18 mouse cellular contexts compared by ENCODE assay signal in genomic region chrX:150594176-150594575, GRCm38 (mm10). TPM values are rescaled to one million over a fixed set of nuclear protein-coding genes. Genes with fewer than 3 reads are reported as not detected.
DNase-seq lines count a peak whose midpoint lies in the region; ATAC-seq and TF ChIP-seq lines count a peak whose summit lies in the region.
"Had no signal": no experiment of that assay in that cellular context is flagged by ENCODE, and none has a peak within 500 bp of the region (broad histone marks: within the 10 kb centered on the region; RNA-seq: fewer than 3 reads in every experiment).

No protein-coding gene starts in this region.

- H3K4me2 ChIP-seq in intestine, embryonic 16.5 days (ENCODE audit: low read depth, low read length): no peak overlapping the region
- no peak overlapping the region for H3K4me2 ChIP-seq in intestine, embryonic 15.5 days (replicated peaks)
- no peak overlapping the region for H3K4me2 ChIP-seq in liver, embryonic 13.5 days
- peak overlapping the region; percentile 57 for H3K4me2 ChIP-seq in liver, postnatal 0 days (ENCODE audit: low read depth, low read length)
- H3K4me2 ChIP-seq: embryonic facial prominence, embryonic 13.5 days; forebrain, embryonic 13.5 days; hindbrain, embryonic 14.5 days had no signal

- no peaks in the 10 kb centered on the region for H3K27me3 ChIP-seq in intestine, embryonic 16.5 days (replicated peaks; ENCODE audit: control insufficient read depth, insufficient read depth, low read length)
- no peaks in the 10 kb centered on the region for H3K27me3 ChIP-seq in intestine, embryonic 15.5 days (replicated peaks)
- H3K27me3 ChIP-seq in liver, embryonic 13.5 days: no peaks in the 10 kb centered on the region
- H3K27me3 ChIP-seq in liver, postnatal 0 days (ENCODE audit: insufficient read depth, low read length): no peaks in the 10 kb centered on the region
- H3K27me3 ChIP-seq: forebrain, embryonic 13.5 days had no signal

- no peaks in the 10 kb centered on the region for H3K9me3 ChIP-seq in intestine, embryonic 16.5 days (ENCODE audit: control insufficient read depth, low read length)
- no peaks in the 10 kb centered on the region for H3K9me3 ChIP-seq in intestine, embryonic 15.5 days
- H3K9me3 ChIP-seq in liver, embryonic 13.5 days (replicated peaks): no peaks in the 10 kb centered on the region
- H3K9me3 ChIP-seq in liver, postnatal 0 days (ENCODE audit: low read length): no peaks in the 10 kb centered on the region
- H3K9me3 ChIP-seq: embryonic facial prominence, embryonic 13.5 days; forebrain, embryonic 13.5 days; hindbrain, embryonic 10.5 days had no signal

- ATAC-seq in intestine, embryonic 16.5 days: 0 out of 2 replicates have a peak, but pooled peaks have one; percentile 36
- no peak for ATAC-seq in intestine, embryonic 15.5 days
- ATAC-seq in liver, embryonic 13.5 days (ENCODE audit: low read depth): peak; percentile 64
- ATAC-seq in liver, postnatal 0 days: peak; percentile 72
- ATAC-seq: CD4-positive, CD25-positive, alpha-beta regulatory T cell, adult 4 months; forebrain, embryonic 13.5 days; forebrain, postnatal 0 days had no signal

- no peak for TF ChIP-seq CTCF in gastrocnemius, adult 2 months (IDR thresholded peaks at IDR 0.05)
- TF ChIP-seq CTCF in liver, postnatal 0 days (IDR thresholded peaks at IDR 0.05; ENCODE audit: low read depth): no peak

- intact Hi-C loops in gastrocnemius, adult 2 months (cut with DNase I): loop anchor here (10.0 kb wide), 1 partner anchor 361 kb away; no protein-coding TSS in a partner anchor

- H3K4me3 ChIP-seq in gastrocnemius, adult 2 months: peak overlapping the region; percentile 60
- no peak overlapping the region for H3K4me3 ChIP-seq in intestine, embryonic 16.5 days (ENCODE audit: low read length)
- H3K4me3 ChIP-seq in intestine, embryonic 15.5 days (replicated peaks): no peak overlapping the region
- H3K4me3 ChIP-seq in liver, embryonic 13.5 days (replicated peaks): no peak overlapping the region
- H3K4me3 ChIP-seq in liver, postnatal 0 days (ENCODE audit: low read depth, low read length): peak overlapping the region; percentile 29
- H3K4me3 ChIP-seq: embryonic facial prominence, embryonic 13.5 days; forebrain, embryonic 13.5 days; hindbrain, embryonic 10.5 days had no signal

- H3K4me1 ChIP-seq in intestine, embryonic 16.5 days (ENCODE audit: control insufficient read depth, insufficient read depth, low read length): no peaks in the 10 kb centered on the region
- no peaks in the 10 kb centered on the region for H3K4me1 ChIP-seq in intestine, embryonic 15.5 days (replicated peaks)
- peaks cover 29% of the 10 kb centered on the region for H3K4me1 ChIP-seq in liver, embryonic 13.5 days (replicated peaks)
- H3K4me1 ChIP-seq in liver, postnatal 0 days (ENCODE audit: insufficient read depth): no peaks in the 10 kb centered on the region
- H3K4me1 ChIP-seq: embryonic facial prominence, embryonic 13.5 days; forebrain, embryonic 13.5 days; hindbrain, embryonic 10.5 days had no signal

- peak overlapping the region; percentile 84 for H3K27ac ChIP-seq in gastrocnemius, adult 2 months
- no peak overlapping the region for H3K27ac ChIP-seq in intestine, embryonic 16.5 days (ENCODE audit: low read length)
- no peak overlapping the region for H3K27ac ChIP-seq in intestine, embryonic 15.5 days
- H3K27ac ChIP-seq in liver, embryonic 13.5 days: peak overlapping the region; percentile 75
- H3K27ac ChIP-seq in liver, postnatal 0 days (ENCODE audit: low read depth): peak overlapping the region; percentile 90
- H3K27ac ChIP-seq: embryonic facial prominence, embryonic 13.5 days; forebrain, embryonic 13.5 days; hindbrain, embryonic 10.5 days; hindbrain, embryonic 14.5 days had no signal

- WGBS in intestine, embryonic 16.5 days: 93% methylated on average over 3 of the region's 3 CpGs
- WGBS in intestine, embryonic 15.5 days: 91% methylated on average over 3 of the region's 3 CpGs
- WGBS in liver, embryonic 13.5 days (ENCODE audit: insufficient replicate concordance): 47% methylated on average over 3 of the region's 3 CpGs
- WGBS in liver, postnatal 0 days (ENCODE audit: insufficient replicate concordance): 59% methylated on average over 3 of the region's 3 CpGs

- no peak overlapping the region for H3K9ac ChIP-seq in intestine, embryonic 16.5 days (ENCODE audit: low read depth, low read length)
- no peak overlapping the region for H3K9ac ChIP-seq in intestine, embryonic 15.5 days
- H3K9ac ChIP-seq in liver, embryonic 13.5 days: 0 out of 2 replicates have a peak overlapping the region, but pooled peaks have one; percentile 17
- 0 out of 2 replicates have a peak overlapping the region, but pooled peaks have one; percentile 46 for H3K9ac ChIP-seq in liver, postnatal 0 days (replicated peaks)
- H3K9ac ChIP-seq: embryonic facial prominence, embryonic 13.5 days; forebrain, embryonic 13.5 days; forebrain, postnatal 0 days; hindbrain, embryonic 14.5 days had no signal

- DNase-seq in gastrocnemius, adult 2 months: no peak
- DNase-seq in gastrocnemius, adult 8-10 months (ENCODE audit: low spot score in 2 of 2): no peak
- DNase-seq in liver, embryonic 13.5 days: no peak
- no peak for DNase-seq in liver, postnatal 0 days
- DNase-seq in spleen, postnatal 4 days (ENCODE audit: low spot score in 2 of 2): no peak
- no peak for DNase-seq in right cerebral cortex, adult 2 months (ENCODE audit: low spot score in 2 of 2)
- DNase-seq: B cell, adult 2 months; cerebellum, adult 11-12 months; cerebellum, adult 9-10 months; cerebellum, postnatal 25 days; forebrain, postnatal 0 days had no signal

- H3K36me3 ChIP-seq in intestine, embryonic 16.5 days (ENCODE audit: control insufficient read depth, insufficient read depth, low read length): no peaks in the 10 kb centered on the region
- no peaks in the 10 kb centered on the region for H3K36me3 ChIP-seq in intestine, embryonic 15.5 days
- no peaks in the 10 kb centered on the region for H3K36me3 ChIP-seq in liver, embryonic 13.5 days
- no peaks in the 10 kb centered on the region for H3K36me3 ChIP-seq in liver, postnatal 0 days (replicated peaks; ENCODE audit: insufficient read depth, low read length)
- H3K36me3 ChIP-seq: embryonic facial prominence, embryonic 13.5 days; hindbrain, embryonic 10.5 days had no signal

- no peak for TF ChIP-seq EP300 in liver, postnatal 0 days (IDR thresholded peaks at IDR 0.05; ENCODE audit: low read depth)

RNA-seq across cellular contexts. Expression of gene Apex2, which starts 4.5 kb away (rescaled TPM):
- total RNA-seq in gastrocnemius, adult 2 months (2021): 10 to 100 TPM in 1 of 2 experiments, 1 to 10 TPM in 1; 5.6 to 13.7 TPM
- 1 to 10 TPM; 3.5 to 7.2 (median 5.5) TPM for total RNA-seq in gastrocnemius, adult 8-10 months (2022)
- polyA plus RNA-seq in intestine, embryonic 16.5 days (2015; fragmentation: Nextera tagmentation; extraction: Ambion mirVana): 13.9 and 14.8 TPM in 2 replicates
- 14.7 and 15.6 TPM in 2 replicates for polyA plus RNA-seq in intestine, embryonic 15.5 days (2015; fragmentation: Nextera tagmentation; extraction: Ambion mirVana)
- polyA plus RNA-seq in liver, embryonic 13.5 days (2015; fragmentation: Nextera tagmentation; extraction: Ambion mirVana): 12.7 and 13.1 TPM in 2 replicates
- polyA plus RNA-seq in liver, postnatal 0 days (2015; fragmentation: Nextera tagmentation; extraction: Ambion mirVana): 6.1 and 6.7 TPM in 2 replicates

RNA-seq across cellular contexts. Expression of gene Pfkfb1, which starts 6.1 kb away (rescaled TPM):
- 10 to 100 TPM; 25.4 to 82.6 TPM for total RNA-seq in gastrocnemius, adult 2 months (2021)
- total RNA-seq in gastrocnemius, adult 8-10 months (2022): 10 to 100 TPM; 24.1 to 54.8 (median 32.2) TPM
- polyA plus RNA-seq in intestine, embryonic 16.5 days (2015; fragmentation: Nextera tagmentation; extraction: Ambion mirVana): 6.0 and 7.3 TPM in 2 replicates
- 7.0 and 7.7 TPM in 2 replicates for polyA plus RNA-seq in intestine, embryonic 15.5 days (2015; fragmentation: Nextera tagmentation; extraction: Ambion mirVana)
- polyA plus RNA-seq in liver, embryonic 13.5 days (2015; fragmentation: Nextera tagmentation; extraction: Ambion mirVana): 4.4 and 6.1 TPM in 2 replicates
- polyA plus RNA-seq in liver, postnatal 0 days (2015; fragmentation: Nextera tagmentation; extraction: Ambion mirVana): 21.9 and 22.0 TPM in 2 replicates

RNA-seq across cellular contexts. Expression of gene Alas2, which starts 47.0 kb away (rescaled TPM):
- total RNA-seq in gastrocnemius, adult 2 months (2021): 1 to 10 TPM; 2.4 to 3.2 TPM
- total RNA-seq in gastrocnemius, adult 8-10 months (2022): 1 to 10 TPM; 1.7 to 4.5 (median 3.0) TPM
- 62.7 and 79.8 TPM in 2 replicates for polyA plus RNA-seq in intestine, embryonic 16.5 days (2015; fragmentation: Nextera tagmentation; extraction: Ambion mirVana)
- 66.2 and 67.5 TPM in 2 replicates for polyA plus RNA-seq in intestine, embryonic 15.5 days (2015; fragmentation: Nextera tagmentation; extraction: Ambion mirVana)
- polyA plus RNA-seq in liver, embryonic 13.5 days (2015; fragmentation: Nextera tagmentation; extraction: Ambion mirVana): 981 and 999 TPM in 2 replicates
- 444 and 462 TPM in 2 replicates for polyA plus RNA-seq in liver, postnatal 0 days (2015; fragmentation: Nextera tagmentation; extraction: Ambion mirVana)

Comparison
In these comparisons a context has a peak if more than half of its experiments do, and no peak if none do; other contexts are left out.
1. H3K4me3 ChIP-seq: peak in gastrocnemius, adult 2 months (single experiment) and liver, postnatal 0 days (single experiment); none in intestine, embryonic 16.5 days (single experiment), intestine, embryonic 15.5 days (single experiment) and liver, embryonic 13.5 days (single experiment).
2. H3K27ac ChIP-seq: peak in gastrocnemius, adult 2 months (single experiment), liver, embryonic 13.5 days (single experiment) and liver, postnatal 0 days (single experiment); none in intestine, embryonic 16.5 days (single experiment) and intestine, embryonic 15.5 days (single experiment).
3. H3K9ac ChIP-seq: peak in liver, embryonic 13.5 days (single experiment) and liver, postnatal 0 days (single experiment); none in intestine, embryonic 16.5 days (single experiment) and intestine, embryonic 15.5 days (single experiment).